Mouse (Mus musculus) urinary bladder, adult 18-20 months (tissue): ENCODE results near the gene Eya3.
"Not testable (repeated sequence)": the region's sequence is repeated elsewhere in the genome, so short reads cannot be mapped to it uniquely, and the experiment has no call there.

Source experiments
- DNase-seq, 2 experiments: peaks; one replicate each; pipeline ENCODE4 v3.0.0; 2022; ENCODE audit warnings: low spot score in 2 of 2, mixed read lengths in 2 of 2

Gene Eya3

GRCm38 (mm10) chr4:132741491-132741890 is 102.7 kb downstream of the Eya3 start:
- no peak for DNase-seq

- DNase-seq, result no peak
Measured at GRCm38 (mm10) chr4:132743992-132744911, 105.5 kb downstream of the Eya3 start.

GRCm38 (mm10) chr4:132746911-132747517 is 108.2 kb downstream of the Eya3 start:
- no peak for DNase-seq

DNA sequence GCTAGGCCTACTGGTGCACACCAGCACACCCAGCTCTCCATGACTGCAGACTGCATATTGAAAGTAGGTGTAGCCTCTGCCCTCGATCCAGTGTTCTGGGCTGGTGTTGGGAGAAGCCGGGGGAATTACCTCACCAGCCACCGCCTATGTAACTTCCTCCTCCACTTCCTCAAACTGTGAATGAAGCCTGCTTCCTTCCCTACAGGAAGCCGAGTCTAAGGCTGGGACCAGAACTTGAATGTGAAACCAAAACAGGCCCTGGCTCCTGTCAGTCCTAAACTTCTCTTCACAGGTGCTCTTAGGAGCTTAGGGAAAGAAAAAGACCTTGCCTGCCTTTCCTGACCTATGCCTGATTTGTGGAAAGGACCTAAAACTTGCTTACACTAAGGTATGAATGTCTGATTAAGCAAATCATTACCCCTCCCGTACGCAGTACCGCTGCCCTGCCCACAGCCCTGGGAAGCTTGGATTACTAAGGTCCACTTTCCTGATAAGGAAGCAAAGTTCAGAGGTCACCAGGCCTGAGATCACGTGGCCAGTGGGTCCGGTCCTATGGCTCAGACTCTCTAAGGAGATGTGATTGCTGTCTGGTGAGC is 109.0 kb downstream of the Eya3 start:
- DNase-seq, result peak in 1 of 2 experiments; percentile 24

GRCm38 (mm10) chr4:132748778-132749177 is 110.0 kb downstream of the Eya3 start:
- DNase-seq, result no peak

- no peak for DNase-seq
Measured at GRCm38 (mm10) chr4:132749258-132749982, 110.6 kb downstream of the Eya3 start.

DNA sequence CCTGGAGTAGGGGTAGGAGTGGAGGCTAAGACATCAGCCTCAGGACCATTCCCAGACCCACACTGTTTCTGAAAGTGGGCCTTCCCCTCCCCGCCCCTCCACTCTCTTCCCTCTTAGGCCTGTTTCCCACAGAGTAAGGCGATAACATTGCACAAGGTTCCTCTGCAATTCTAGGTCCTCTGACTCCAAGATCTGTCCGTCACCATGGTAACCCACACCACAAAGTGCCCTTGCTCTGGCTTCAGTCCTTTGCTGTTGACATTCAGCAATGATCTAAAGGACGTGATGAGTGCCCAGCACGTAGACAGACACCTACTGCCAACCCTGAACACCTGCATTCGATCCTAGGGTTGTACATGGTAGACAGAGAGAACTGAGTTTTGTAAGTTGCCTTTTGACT is 114.2 kb downstream of the Eya3 start:
- no peak for DNase-seq

DNA sequence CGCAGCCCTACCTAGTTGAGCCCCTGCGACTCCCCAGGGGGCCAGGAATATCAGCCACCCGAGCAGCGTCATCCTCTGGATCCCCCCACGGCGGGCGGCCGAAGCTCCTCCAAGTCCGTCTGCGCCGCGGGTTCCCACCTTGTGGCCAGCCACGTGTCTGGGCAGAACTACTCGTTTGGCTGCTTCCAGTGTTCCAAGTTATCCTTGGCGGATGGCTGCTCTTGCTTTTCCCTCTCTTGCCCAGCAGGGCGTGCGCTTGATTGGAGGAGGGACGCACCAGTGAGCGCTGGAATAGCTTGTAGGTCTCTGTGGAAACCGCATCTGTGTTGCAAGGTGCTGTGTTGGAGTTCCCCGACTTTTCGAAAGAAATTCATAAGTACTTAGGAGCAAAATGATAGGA is 118.2 kb downstream of the Eya3 start, which contains the start of gene Smpdl3b:
Gene Smpdl3b (minus strand): TSS at position 279 of the 400 bp plus-strand sequence.
- DNase-seq, result peak; percentile 64 to 73

- DNase-seq, result no peak
Measured at GRCm38 (mm10) chr4:132757633-132758351, 119.0 kb downstream of the Eya3 start.

- DNase-seq, result no peak
Measured at GRCm38 (mm10) chr4:132760296-132760695, 121.5 kb downstream of the Eya3 start.

GRCm38 (mm10) chr4:132762602-132763001 is 123.8 kb downstream of the Eya3 start:
- DNase-seq, result no peak

DNA sequence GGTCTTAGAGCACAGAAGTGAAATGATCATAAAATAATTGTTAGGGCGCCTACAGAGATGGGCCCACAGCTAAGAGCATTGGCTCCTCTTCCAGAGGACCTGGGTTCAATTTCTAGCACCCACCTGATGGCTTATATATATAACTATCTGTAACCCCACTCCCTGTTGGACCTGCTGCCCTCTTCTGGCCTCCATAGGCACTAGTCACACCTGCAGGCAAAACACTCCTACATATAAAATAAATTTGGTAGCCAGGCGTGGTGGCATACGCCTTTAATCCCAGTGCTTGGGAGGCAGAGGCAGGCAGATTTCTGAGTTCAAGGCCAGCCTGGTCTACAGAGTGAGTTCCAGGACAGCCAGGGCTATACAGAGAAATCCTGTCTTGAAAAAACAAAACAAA is 124.3 kb downstream of the Eya3 start:
- not testable (repeated sequence) for DNase-seq

DNA sequence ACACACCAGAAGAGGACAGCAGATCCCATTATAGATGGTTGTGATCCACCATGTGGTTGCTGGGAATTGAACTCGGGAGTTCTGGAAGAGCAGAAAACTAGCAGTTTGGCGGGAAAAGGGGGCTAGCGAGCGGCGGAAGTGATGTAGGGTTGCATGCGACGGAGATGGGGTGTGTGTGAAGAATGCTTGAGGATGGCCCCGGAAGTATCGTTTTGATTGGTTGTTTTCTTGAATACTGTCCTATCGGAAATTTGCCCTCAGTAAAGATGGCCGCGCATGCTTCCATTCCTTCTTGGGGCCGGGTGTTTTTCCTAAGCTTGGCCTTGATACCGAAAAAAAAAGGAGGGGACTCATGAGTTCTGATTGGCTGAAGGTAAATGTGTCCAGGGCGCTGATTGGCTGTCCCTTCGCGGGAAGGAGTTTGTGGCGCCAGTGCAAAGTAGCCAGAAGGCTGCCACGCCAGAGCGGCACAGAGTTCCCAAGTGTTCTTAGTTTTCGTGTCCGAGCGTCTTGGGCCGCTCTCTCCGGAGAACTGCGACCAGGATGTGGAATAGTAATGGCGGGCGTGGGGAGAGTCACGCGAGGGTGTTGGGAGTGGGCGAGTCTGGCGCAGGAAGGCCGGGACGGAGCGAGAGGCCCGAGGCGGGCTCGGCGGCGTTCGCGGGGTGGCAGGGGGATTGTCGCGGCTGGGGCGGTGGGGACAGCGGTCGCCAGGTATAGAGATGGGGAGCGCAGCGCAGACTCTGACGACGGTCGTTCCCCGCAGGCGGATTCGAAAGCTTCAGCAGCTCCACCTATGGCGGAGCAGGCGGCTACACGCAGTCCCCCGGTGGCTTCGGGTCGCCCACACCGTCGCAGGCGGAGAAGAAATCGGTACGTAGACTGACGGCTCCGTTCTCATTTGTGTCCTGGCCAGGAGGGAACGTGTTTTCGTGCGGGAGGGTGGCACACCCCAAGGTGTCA is 129.4 kb downstream of the Eya3 start, which contains the start of gene Rpa2:
Gene Rpa2 (plus strand): TSS at position 419 of the 963 bp plus-strand sequence.
- DNase-seq, result peak; percentile 93 to 98

DNA sequence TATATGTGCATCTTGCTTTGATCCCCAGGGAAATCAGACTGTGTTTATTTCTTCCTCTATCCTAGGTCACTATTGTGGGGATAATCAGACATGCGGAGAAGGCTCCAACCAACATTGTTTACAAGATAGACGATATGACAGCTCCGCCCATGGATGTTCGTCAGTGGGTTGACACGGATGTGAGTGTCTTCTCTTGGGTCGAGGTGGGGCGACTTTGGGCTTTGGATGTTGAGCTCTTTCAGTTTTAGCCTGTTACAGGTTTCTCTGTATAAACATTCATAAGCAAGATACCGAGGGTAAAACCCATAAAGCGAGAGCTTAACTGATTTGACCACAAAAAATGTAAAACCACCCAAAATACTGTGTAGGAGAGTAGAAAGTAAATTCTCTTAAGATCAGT is 133.0 kb downstream of the Eya3 start:
- DNase-seq, result no peak
